ENCODE assay signal across 25 mouse cellular contexts in genomic region chr9:88516361-88516995, GRCm38 (mm10). TPM values are rescaled to one million over a fixed set of nuclear protein-coding genes. Genes with fewer than 3 reads are reported as not detected.
DNase-seq lines count a peak whose midpoint lies in the region; ATAC-seq lines count a peak whose summit lies in the region.
"Had no signal": no experiment of that assay in that cellular context is flagged by ENCODE, and none has a peak within 500 bp of the region (broad histone marks: within the 10 kb centered on the region; RNA-seq: fewer than 3 reads in every experiment).

No protein-coding gene starts in this region.

- no peak for ATAC-seq in megakaryocyte, adult 5-6 weeks (ENCODE audit: poor library complexity, severe bottlenecking)
- ATAC-seq: forebrain, embryonic 15.5 days; midbrain, embryonic 16.5 days; Patski had no signal

- DNase-seq in lung, postnatal 36 days = peak; percentile 11
- DNase-seq in lung, adult 18-20 months = no peak
- DNase-seq in CD4-positive helper T cell, adult 2 months (ENCODE audit: low read depth, low spot score) = peak; percentile 57
- DNase-seq in T-cell, adult 2 months (ENCODE audit: low spot score) = peak; percentile 22
- peak; percentile 3 to 9 for DNase-seq in thymus, postnatal 36 days
- no peak for DNase-seq in urinary bladder, postnatal 14 days (ENCODE audit: low spot score)
- DNase-seq: adrenal gland, postnatal 25 days; cerebellum, adult 11-12 months; cerebellum, postnatal 10 days; gastrocnemius, adult 2 months; gastrocnemius, postnatal 36 days; heart, adult 2 months; heart, postnatal 4 days; kidney, adult 8-10 months; kidney, postnatal 10 days; layer of hippocampus, adult 9-11 months; liver, embryonic 13.5 days; lung, adult 2 months; lung, postnatal 14 days; right cerebral cortex, adult 18-20 months; spleen, adult 18-20 months had no signal

RNA-seq across cellular contexts. Expression of gene Zfp949, which starts 31.3 kb away (rescaled TPM):
- total RNA-seq in megakaryocyte, adult 5-6 weeks (2015) = 4.3 and 4.6 TPM in 2 replicates
- total RNA-seq in megakaryocyte, adult 5-6 weeks (2017) = 7.2 and 8.9 TPM in 2 replicates

RNA-seq across cellular contexts. Expression of gene Syncrip, which starts 34.1 kb away (rescaled TPM):
- total RNA-seq in megakaryocyte, adult 5-6 weeks (2015) = 113 and 121 TPM in 2 replicates
- 116 and 128 TPM in 2 replicates for total RNA-seq in megakaryocyte, adult 5-6 weeks (2017)

Comparison
In these comparisons a context has a peak if more than half of its experiments do, and no peak if none do; other contexts are left out.
1. DNase-seq: peak in lung, postnatal 36 days (single experiment), CD4-positive helper T cell, adult 2 months (single experiment), T-cell, adult 2 months (single experiment) and thymus, postnatal 36 days (2 of 2); none in lung, adult 18-20 months (0 of 2) and urinary bladder, postnatal 14 days (single experiment).